Mouse (Mus musculus) layer of hippocampus, postnatal 10 days (tissue): ENCODE measurements at regions not wholly inside any gene's neighbourhood (a gene's known extent, or its start where the extent isn't known, plus 50 kb on each side); places are given as distances from the start of the nearest gene placed in this dataset.

Experiments
- DNase-seq, 2 experiments: peaks; one replicate each; pipeline ENCODE4 v3.0.0; 2021; ENCODE audit warnings: low spot score in 2 of 2

GRCm38 (mm10) chrX:11387200-11387940, 59.7 kb downstream of the H2al1j start:
- no peak for DNase-seq

GRCm38 (mm10) chrX:11388860-11389259, 61.2 kb downstream of the H2al1j start:
- DNase-seq, result no peak

- DNase-seq, result no peak
These were observed 72.8 kb downstream of the H2al1j start for GRCm38 (mm10) chrX:11400406-11400805.

GRCm38 (mm10) chrX:11404369-11404768, 76.7 kb downstream of the H2al1j start:
- DNase-seq, result no peak

- no peak for DNase-seq
These were observed 84.7 kb downstream of the H2al1j start for GRCm38 (mm10) chrX:11412316-11412826.

- no peak for DNase-seq
These were observed 88.0 kb downstream of the H2al1j start for GRCm38 (mm10) chrX:11415662-11416061.

GRCm38 (mm10) chrX:11416510-11416909, 88.9 kb downstream of the H2al1j start:
- no peak for DNase-seq

GRCm38 (mm10) chrX:11417861-11418260, 90.2 kb downstream of the H2al1j start:
- no peak for DNase-seq

GRCm38 (mm10) chrX:11418261-11418660, 90.6 kb downstream of the H2al1j start:
- no peak for DNase-seq

GRCm38 (mm10) chrX:11419162-11419631, 91.6 kb downstream of the H2al1j start:
- DNase-seq, result no peak

GRCm38 (mm10) chrX:11432403-11433004, 104.9 kb downstream of the H2al1j start:
- no peak for DNase-seq

- DNase-seq, result no peak
These were observed 107.7 kb downstream of the H2al1j start for GRCm38 (mm10) chrX:11435338-11435737.

GRCm38 (mm10) chrX:11437151-11437944, 109.7 kb downstream of the H2al1j start:
- peak in 1 of 2 experiments; percentile 35 for DNase-seq

- no peak for DNase-seq
These were observed 115.9 kb downstream of the H2al1j start for GRCm38 (mm10) chrX:11443543-11443942.

- no peak for DNase-seq
These were observed 116.7 kb downstream of the H2al1j start for GRCm38 (mm10) chrX:11444261-11444725.

GRCm38 (mm10) chrX:11448711-11449110, 121.1 kb downstream of the H2al1j start:
- peak; percentile 40 to 55 for DNase-seq

GRCm38 (mm10) chrX:11458521-11458920, 130.9 kb downstream of the H2al1j start:
- no peak for DNase-seq

- no peak for DNase-seq
These were observed 136.4 kb downstream of the H2al1j start for GRCm38 (mm10) chrX:11463955-11464511.

GRCm38 (mm10) chrX:11466191-11466590, 138.6 kb downstream of the H2al1j start:
- DNase-seq, result no peak

- DNase-seq, result no peak
These were observed 152.2 kb downstream of the H2al1j start for GRCm38 (mm10) chrX:11479696-11480339.

GRCm38 (mm10) chrX:11482141-11482540, 154.5 kb downstream of the H2al1j start:
- peak in 1 of 2 experiments; percentile 24 for DNase-seq
